In genomic region chr12:69363899-69364762, GRCm38 (mm10) we compare ENCODE assay signal across 8 mouse cellular contexts. TPM values are rescaled to one million over a fixed set of nuclear protein-coding genes. Genes with fewer than 3 reads are reported as not detected.
DNase-seq lines count a peak whose midpoint lies in the region; ATAC-seq and TF ChIP-seq lines count a peak whose summit lies in the region.

No protein-coding gene starts in this region.

- DNase-seq in adipocyte (ENCODE audit: low spot score), result peak; percentile 74
- DNase-seq in cerebellum, postnatal 4 days (ENCODE audit: low spot score in 2 of 2), result peak; percentile 35
- peak; percentile 75 for DNase-seq in gastrocnemius, postnatal 10 days
- DNase-seq in hindbrain, postnatal 0 days (ENCODE audit: low spot score), result peak; percentile 59
- peak; percentile 54 to 68 for DNase-seq in left cerebral cortex, postnatal 25 days (ENCODE audit: low spot score in 2 of 2)
- DNase-seq in right cerebral cortex, postnatal 10 days (ENCODE audit: low spot score in 2 of 2), result peak; percentile 61 to 74
- peak; percentile 45 for DNase-seq in urinary bladder, postnatal 10 days (ENCODE audit: low spot score)

- WGBS in hindbrain, postnatal 0 days, result 4% methylated on average over 32 of the region's 32 CpGs

- peak overlapping the region; percentile 87 for H3K4me2 ChIP-seq in hindbrain, postnatal 0 days (ENCODE audit: low read depth, low read length)

- H3K9me3 ChIP-seq in hindbrain, postnatal 0 days (ENCODE audit: low read length), result no peaks in the 10 kb centered on the region

- H3K4me1 ChIP-seq in hindbrain, postnatal 0 days (ENCODE audit: insufficient read depth, low read length), result no peaks in the 10 kb centered on the region

- no peaks in the 10 kb centered on the region for H3K27me3 ChIP-seq in hindbrain, postnatal 0 days (ENCODE audit: insufficient read depth, low read length)

- no peaks in the 10 kb centered on the region for H3K36me3 ChIP-seq in hindbrain, postnatal 0 days (ENCODE audit: insufficient read depth, low read length)

- H3K27ac ChIP-seq in hindbrain, postnatal 0 days, result peak overlapping the region; percentile 68

- intact Hi-C loops in left cerebral cortex, postnatal 25 days (cut with DNase I), result no loop called here

- ATAC-seq in hindbrain, postnatal 0 days, result no peak
- peak; percentile 66 for ATAC-seq in megakaryocyte progenitor cell, adult 5-6 weeks (replicated peaks; ENCODE audit: poor library complexity)

- peak overlapping the region; percentile 53 for H3K4me3 ChIP-seq in hindbrain, postnatal 0 days (ENCODE audit: low read length)

- peak; percentile 51 for TF ChIP-seq CTCF in hindbrain, postnatal 0 days (IDR thresholded peaks at IDR 0.05; ENCODE audit: low read depth)

- H3K9ac ChIP-seq in hindbrain, postnatal 0 days (replicated peaks; ENCODE audit: low read length), result peak overlapping the region; percentile 45

RNA-seq across cellular contexts. Expression of gene Nemf, which starts 7.2 kb away (rescaled TPM):
- total RNA-seq in gastrocnemius, postnatal 10 days (2021), result 10 to 100 TPM; 21.3 to 23.4 TPM
- total RNA-seq in hindbrain, postnatal 0 days (2014; rRNA removed), result 24.9 and 34.3 TPM in 2 replicates
- 69.7 and 78.2 TPM in 2 replicates for polyA plus RNA-seq in hindbrain, postnatal 0 days (2015; fragmentation: Nextera tagmentation; extraction: Ambion mirVana)
- 10 to 100 TPM; 46.0 to 46.6 TPM for total RNA-seq in left cerebral cortex, postnatal 25 days (2021)
- total RNA-seq in megakaryocyte progenitor cell, adult 5-6 weeks (2015), result 62.7 and 76.9 TPM in 2 replicates
- total RNA-seq in megakaryocyte progenitor cell, adult 5-6 weeks (2017), result 80.0 and 130 TPM in 2 replicates

RNA-seq across cellular contexts. Expression of gene Arf6, which starts 7.8 kb away (rescaled TPM):
- 10 to 100 TPM; 42.5 to 52.1 TPM for total RNA-seq in gastrocnemius, postnatal 10 days (2021)
- 112 and 132 TPM in 2 replicates for total RNA-seq in hindbrain, postnatal 0 days (2014; rRNA removed)
- polyA plus RNA-seq in hindbrain, postnatal 0 days (2015; fragmentation: Nextera tagmentation; extraction: Ambion mirVana), result 41.6 and 43.5 TPM in 2 replicates
- 10 to 100 TPM; 52.8 to 58.2 TPM for total RNA-seq in left cerebral cortex, postnatal 25 days (2021)
- 89.6 and 90.6 TPM in 2 replicates for total RNA-seq in megakaryocyte progenitor cell, adult 5-6 weeks (2015)
- total RNA-seq in megakaryocyte progenitor cell, adult 5-6 weeks (2017), result 145 and 148 TPM in 2 replicates

RNA-seq across cellular contexts. Expression of gene Gm9887, which starts 8.1 kb away (rescaled TPM):
- under 1 TPM; 0.45 to 0.54 TPM for total RNA-seq in gastrocnemius, postnatal 10 days (2021)
- total RNA-seq in hindbrain, postnatal 0 days (2014; rRNA removed), result not detected in 2 replicates
- polyA plus RNA-seq in hindbrain, postnatal 0 days (2015; fragmentation: Nextera tagmentation; extraction: Ambion mirVana), result 0.43 and 1.5 TPM in 2 replicates
- total RNA-seq in left cerebral cortex, postnatal 25 days (2021), result 1 to 10 TPM in 1 of 2 experiments, under 1 TPM in 1; 0.96 to 1.5 TPM
- not detected in 2 replicates for total RNA-seq in megakaryocyte progenitor cell, adult 5-6 weeks (2015)
- total RNA-seq in megakaryocyte progenitor cell, adult 5-6 weeks (2017), result 1.5 TPM in 1 of 2 replicates, not detected in the other
